Mouse (Mus musculus): ENCODE measurements around the gene Mapk8.

Gene Mapk8

DNA sequence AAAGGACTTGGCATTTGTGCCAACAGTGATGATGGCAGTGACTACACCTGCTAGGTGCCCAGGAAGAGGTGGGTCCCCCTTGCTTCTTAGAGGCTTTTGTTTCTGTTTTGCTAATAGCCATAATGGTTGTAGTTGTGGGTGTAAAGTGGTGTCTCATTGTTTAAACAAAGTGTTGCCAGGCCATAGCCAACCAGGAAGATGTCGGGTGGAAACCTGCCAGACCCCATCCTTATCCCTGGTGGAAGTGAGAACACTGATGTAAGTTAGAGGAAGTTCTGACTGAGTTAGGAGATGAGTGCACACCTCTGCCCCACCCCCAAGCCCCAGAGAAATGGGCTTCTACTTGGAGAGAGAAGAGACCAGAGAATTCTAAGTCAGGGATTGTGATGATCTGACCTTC lies 98.8 kb downstream of the Mapk8 start:
- no peak for DNase-seq (ENCODE audit: low read depth, low spot score)

DNA sequence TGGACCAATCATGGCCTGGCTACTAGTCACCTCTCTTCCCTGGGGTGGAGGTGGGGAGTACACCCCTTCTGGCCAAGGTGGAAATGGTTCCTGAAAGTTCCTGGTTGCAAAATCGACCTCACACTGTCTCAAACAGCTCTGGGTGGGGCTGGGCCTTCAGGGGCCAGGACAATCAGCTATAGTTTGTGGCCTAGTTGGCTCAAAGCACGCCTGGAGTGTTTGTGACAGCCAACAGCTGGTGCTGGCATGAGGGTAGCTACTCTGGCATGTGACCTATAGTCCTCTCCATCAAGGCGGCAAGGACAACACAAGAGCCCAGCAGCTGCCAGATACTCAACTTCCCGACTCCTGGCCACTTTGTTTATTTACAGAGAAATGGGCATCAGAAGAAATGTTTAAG lies 99.2 kb downstream of the Mapk8 start:
- no peak for DNase-seq (ENCODE audit: low read depth, low spot score)

DNA sequence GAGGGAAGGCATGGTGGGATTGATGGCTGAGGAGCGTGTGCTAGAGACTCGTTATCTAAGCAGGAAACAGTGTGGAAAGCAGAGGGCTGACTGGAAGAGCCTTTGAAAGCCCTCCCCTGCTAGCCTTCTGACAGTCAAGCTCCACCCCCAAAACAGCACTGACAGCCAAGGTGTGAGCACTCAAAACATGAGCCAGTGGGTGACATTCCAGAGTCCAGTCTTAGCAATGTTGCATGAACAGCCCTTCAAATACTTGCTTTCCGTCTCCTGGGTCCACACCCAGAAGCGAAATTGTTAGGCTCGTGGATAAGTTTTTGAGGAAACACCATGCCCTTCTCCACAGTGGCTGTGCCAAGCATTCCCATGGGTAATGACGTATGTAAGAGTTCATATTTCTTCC lies 100.4 kb downstream of the Mapk8 start:
- no peak for DNase-seq (ENCODE audit: low read depth, low spot score)

DNA sequence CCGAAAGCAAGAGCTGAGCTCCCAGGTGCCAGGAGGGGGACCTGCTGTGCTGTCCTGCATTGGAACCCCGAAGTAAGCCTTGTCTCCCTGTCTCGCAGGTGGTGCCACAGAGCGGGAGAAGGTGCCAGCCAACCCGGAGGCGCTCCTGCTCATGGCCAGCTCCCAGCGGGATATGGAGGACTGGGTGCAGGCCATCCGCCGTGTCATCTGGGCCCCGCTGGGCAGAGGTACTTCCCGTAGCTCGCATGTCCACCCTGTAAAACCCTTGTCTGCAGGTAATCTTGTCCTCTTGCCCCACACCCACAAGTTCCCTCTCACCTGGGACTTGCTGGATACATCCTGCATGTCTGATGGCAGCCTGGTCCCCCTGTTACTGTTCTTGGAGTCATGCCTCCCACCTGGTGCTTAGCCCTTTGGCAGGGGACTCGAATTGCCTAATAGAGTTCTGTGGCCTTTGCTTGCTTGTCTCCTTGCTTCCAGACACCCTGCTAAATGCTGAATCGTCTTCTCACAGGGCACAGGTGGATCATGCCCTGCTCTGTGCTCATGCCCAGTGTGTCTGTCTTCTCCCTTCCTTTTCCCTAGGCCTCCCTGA lies 103.7 kb downstream of the Mapk8 start:
- peak; percentile 41 for DNase-seq (ENCODE audit: low read depth, low spot score)

DNA sequence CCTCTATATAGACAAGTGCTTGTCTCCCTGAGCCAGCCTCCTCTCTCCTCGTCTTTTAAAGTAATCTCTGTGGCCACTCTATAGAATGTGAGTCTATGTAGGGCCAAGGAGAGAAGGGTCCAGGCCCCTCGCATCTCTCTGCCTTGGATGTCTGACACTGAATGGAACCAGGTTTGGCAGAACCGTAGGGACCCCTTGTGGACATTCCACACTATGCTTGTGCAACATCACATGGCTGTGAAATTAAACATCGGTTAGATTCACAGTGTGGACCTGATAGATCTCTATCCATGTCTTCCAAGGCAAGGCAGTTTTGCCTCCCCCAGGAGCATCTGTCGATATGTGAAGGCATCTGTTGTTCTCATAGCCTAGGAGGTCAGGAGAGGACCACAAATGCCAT lies 108.3 kb downstream of the Mapk8 start:
- no peak for DNase-seq (ENCODE audit: low read depth, low spot score)

DNA sequence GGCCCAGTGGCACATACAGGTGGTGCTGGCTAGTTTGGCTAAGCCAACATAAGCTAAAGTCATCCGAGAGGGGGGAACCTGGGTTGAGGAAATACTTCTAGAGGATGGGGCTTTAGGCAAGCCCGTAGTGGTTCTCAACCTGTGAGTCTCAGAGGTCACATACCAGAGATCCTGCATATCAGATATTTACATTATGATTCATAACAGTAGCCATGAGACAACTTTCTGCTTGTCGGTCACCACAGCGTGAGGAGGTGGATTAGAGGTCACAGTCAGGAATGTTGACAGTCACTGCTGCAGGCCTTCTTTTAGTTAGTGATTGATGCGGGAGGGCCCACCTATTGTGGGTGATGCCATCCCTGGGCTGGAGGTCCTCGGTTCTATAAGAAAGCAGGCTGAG lies 111.2 kb downstream of the Mapk8 start:
- no peak for DNase-seq (ENCODE audit: low read depth, low spot score)

DNA sequence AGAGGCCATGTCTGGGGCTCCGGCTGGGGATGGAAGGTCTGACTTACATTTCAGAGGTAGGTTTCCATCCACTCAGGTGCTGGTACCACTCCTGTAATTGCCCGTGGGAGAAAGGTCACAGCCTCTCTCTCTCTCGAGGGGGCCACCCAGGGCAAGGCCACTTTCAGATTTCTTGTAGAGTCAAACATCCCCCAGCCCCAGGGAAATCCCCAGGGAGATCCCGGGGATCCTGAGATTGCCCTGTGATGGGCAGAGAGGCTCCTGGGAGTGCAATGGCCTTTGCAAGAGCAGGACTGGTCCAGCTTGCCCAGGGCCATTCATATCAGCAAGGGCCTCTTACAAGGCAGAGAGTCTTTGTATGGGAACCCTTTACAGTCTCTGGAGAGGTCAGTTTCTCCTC lies 112.6 kb downstream of the Mapk8 start:
- no peak for DNase-seq (ENCODE audit: low read depth, low spot score)

DNA sequence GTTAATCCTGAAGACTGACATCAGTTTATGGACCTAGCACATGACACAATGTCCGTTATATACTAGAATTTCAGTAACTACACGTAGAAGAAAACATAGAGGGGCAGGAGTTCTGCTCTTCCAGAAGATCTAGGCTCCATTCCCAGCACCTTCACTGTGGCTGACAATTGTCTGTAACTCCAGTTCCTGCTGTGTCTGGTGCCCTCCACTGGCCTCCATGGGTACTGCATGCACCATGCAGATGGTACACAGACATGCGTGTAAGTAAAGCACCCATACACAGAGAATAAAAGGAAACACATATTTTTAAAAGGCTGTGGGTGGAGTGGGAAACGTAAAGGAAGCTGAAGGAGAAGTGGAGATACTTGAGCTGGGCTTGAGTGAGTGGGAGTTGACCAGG lies 113.1 kb downstream of the Mapk8 start:
- DNase-seq (ENCODE audit: low read depth, low spot score): peak; percentile 26

DNA sequence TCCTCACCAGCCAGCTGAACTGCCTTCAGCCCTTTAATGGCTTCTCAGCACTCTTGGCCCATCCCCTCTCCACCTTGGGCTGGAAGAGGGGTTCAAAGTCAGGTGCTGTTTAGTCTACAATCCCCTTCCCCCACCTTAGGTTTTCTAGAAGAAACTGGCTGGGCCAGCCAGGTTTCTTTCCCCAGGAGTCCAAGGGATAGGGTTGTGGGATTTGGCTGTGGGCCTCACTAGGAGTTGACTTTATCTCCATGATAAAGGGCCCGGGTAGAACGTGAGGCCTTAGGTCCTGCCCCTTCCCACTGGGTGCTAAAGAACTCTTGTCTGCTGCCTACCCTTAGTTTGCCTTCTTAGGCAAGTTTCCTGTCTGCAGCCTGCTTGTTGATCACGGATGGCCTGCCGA lies 115.3 kb downstream of the Mapk8 start:
- DNase-seq (ENCODE audit: low read depth, low spot score): no peak

DNA sequence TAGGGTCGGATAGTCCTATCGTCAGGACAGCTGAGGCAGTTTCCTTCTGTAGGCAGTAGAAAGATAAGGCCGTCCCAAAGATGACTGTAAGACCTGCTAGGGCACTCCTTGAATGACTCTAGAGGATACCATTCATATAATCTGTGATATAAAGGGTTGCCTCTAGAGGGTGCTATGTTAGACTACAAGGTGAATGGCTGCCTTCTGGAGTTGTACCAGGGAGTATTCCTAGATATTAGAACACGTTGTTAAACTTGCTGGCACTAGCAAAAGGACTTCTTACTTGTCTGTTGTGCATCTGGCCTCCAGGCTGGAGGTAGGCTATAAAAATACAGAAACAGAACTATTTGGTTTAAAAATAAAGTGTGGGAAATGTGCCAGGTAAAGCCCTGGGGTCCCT lies 116.0 kb downstream of the Mapk8 start:
- peak; percentile 22 for DNase-seq (ENCODE audit: low read depth, low spot score)

DNA sequence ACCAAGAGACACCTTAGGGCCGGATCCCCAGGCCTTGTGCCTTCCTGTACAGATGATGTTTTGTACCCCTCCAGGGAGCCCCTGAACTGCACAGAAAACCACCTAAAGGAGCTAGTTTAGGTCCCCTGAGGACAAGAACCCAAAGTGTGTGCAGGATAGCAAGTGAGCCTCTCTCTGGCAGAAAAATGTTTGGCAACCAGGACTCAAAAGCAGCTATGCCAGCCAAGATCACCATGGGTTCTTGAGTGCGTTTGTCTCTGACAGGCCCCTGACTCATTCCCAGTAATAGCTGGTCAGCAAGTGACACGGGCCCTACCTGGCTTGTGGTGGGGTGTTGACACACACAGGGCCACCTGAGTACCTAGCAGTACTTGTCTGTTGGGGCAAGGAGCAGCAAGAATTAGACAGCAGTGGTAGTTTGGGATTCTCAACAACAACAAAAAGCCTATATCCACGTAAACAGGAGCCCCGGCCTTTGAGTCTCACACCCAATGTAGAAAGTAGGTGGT lies 117.6 kb downstream of the Mapk8 start:
- no peak for DNase-seq (ENCODE audit: low read depth, low spot score)

DNA sequence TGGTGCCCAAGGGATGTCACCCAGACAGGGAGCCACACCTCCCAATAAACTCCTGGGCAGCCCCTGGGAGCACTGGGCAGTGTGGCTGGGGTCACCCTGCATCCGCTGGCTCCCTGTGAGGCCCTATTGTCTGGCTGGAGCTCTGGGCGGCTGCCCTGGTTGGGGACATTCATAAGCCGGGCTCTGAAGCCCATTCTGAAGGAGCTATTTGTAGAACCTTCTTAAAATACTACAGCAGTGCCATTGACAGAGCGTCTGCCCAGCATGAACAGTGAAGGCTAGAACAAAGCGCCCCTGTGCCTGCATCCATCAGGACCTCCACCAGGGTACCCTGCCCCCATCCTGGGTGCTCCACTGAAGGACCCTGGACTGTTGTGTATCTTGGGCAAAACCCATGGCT lies 118.6 kb downstream of the Mapk8 start:
- peak; percentile 49 for DNase-seq (ENCODE audit: low read depth, low spot score)

Measured in brain, adult 2 months (tissue).